Mouse (Mus musculus) ES-Bruce4 (cell line): ENCODE measurements around the gene Dhfr. TPM values are rescaled to one million over a fixed set of nuclear protein-coding genes. Genes with fewer than 3 reads are reported as not detected.
"Not testable (repeated sequence)": the region's sequence is repeated elsewhere in the genome, so short reads cannot be mapped to it uniquely, and the experiment has no call there.

Experiments used
- H3K27ac ChIP-seq: 2 replicates; pipeline ENCODE4 v1.5.1; 2012; ENCODE audit warnings: low read length, inconsistent platforms; ENCODE audit not compliant: insufficient read depth
- H3K27me3 ChIP-seq: 2 replicates; pipeline ENCODE4 v1.6.1; 2012; ENCODE audit warnings: mild to moderate bottlenecking, low read length, inconsistent platforms; ENCODE audit not compliant: control insufficient read depth, poor library complexity, insufficient read depth, severe bottlenecking
- H3K36me3 ChIP-seq: 2 replicates; pipeline ENCODE4 v1.6.1; 2012; ENCODE audit warnings: inconsistent platforms, mild to moderate bottlenecking, low read length, moderate library complexity; ENCODE audit not compliant: control insufficient read depth, poor library complexity, insufficient read depth, severe bottlenecking
- H3K4me1 ChIP-seq: one replicate; pipeline ENCODE4 v1.8.1; 2011; ENCODE audit warnings: low read length; ENCODE audit not compliant: control insufficient read depth, insufficient read depth
- H3K4me3 ChIP-seq: 2 replicates; pipeline ENCODE4 v1.5.1; 2011; ENCODE audit warnings: low read depth, mild to moderate bottlenecking, low read length
- H3K9ac ChIP-seq: 2 replicates; pipeline ENCODE4 v1.6.1; 2012; ENCODE audit warnings: low read depth, mild to moderate bottlenecking, inconsistent platforms; ENCODE audit not compliant: poor library complexity, severe bottlenecking
- H3K9me3 ChIP-seq: replicated peaks from 2 replicates; pipeline ENCODE4 v1.6.1; 2012; ENCODE audit warnings: mild to moderate bottlenecking, low read length, inconsistent platforms; ENCODE audit not compliant: control insufficient read depth, poor library complexity, insufficient read depth, severe bottlenecking
- CTCF ChIP-seq: IDR thresholded peaks from one replicate; pipeline ENCODE4 v1.8.1; 2011; ENCODE audit warnings: low read depth, low read length
- EP300 ChIP-seq: IDR thresholded peaks from 2 replicates; pipeline ENCODE4 v1.6.1; 2011; ENCODE audit warnings: low read depth, low read length; ENCODE audit not compliant: insufficient read depth
- POLR2A ChIP-seq: IDR thresholded peaks from one replicate; pipeline ENCODE4 v1.8.1; 2011; ENCODE audit warnings: low read length; ENCODE audit not compliant: insufficient read depth
- polyA plus RNA-seq: library from polyadenylated mRNA; stranded (reverse); fragments of >200 nt; gene quantifications from 2 replicates; pipeline ENCODE4 v1.2.4, GENCODE M21; 2011; ENCODE audit warnings: low read depth; ENCODE audit not compliant: missing spikeins, insufficient read depth, insufficient read length

Dhfr gene
- polyA plus RNA-seq, 1 experiment, result 21.3 TPM

DNA sequence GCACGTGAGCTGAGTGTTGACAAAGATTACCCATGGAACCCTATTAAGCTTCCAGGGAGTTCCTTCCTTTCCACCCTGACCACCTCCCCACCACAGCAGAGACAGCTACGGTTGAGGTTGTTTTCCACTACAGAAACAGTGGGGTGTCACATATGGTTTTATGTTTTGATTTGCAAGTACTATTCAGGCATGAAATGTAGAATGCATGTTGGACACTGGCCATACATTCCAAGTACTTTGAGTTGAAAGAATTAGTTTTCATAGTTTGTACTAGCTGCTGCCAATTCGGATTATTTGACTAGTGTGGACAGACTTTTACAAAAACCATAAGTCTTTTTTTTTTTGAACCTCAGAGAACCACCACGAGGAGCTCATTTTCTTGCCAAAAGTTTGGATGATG lies 10.8 kb downstream of the Dhfr start:
- no peaks in the 10 kb centered on the region for H3K4me1 ChIP-seq
- H3K36me3 ChIP-seq, result peaks cover 25% of the 10 kb centered on the region
- H3K27ac ChIP-seq, result no peak overlapping the region
- peaks cover 4% of the 10 kb centered on the region; the same call in 1 of the 2 replicates for H3K9me3 ChIP-seq
- TF ChIP-seq EP300 (no peak), POLR2A (no peak), CTCF (no peak)
- H3K27me3 ChIP-seq, result no peaks in the 10 kb centered on the region
- H3K9ac ChIP-seq, result no peak overlapping the region
- no peak overlapping the region for H3K4me3 ChIP-seq

DNA sequence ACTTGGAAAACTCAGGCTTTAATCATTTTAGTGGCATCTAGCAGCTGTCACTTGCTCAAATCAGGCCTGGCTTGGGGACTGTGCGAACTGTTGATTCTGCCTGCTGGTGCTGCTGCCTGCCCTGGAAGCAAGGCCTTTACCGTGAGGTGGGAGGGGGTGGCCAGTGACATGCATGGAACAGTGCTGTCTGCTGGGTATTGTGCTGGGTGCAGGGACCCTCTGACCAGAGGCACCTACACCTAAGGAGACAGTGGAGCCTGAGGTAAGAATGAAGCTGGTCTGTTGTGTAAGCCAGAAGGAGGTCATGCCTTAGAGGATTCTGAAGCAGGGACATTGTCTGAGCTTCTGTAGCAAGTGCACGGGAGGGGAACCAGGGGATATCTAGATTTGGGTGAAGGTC lies 16.3 kb downstream of the Dhfr start:
- Histone ChIP-seq H3K36me3 (peaks cover 18% of the 10 kb centered on the region), H3K9me3 (peaks cover 4% of the 10 kb centered on the region; the same call in 1 of the 2 replicates), H3K4me3 (no peak overlapping the region), H3K27me3 (no peaks in the 10 kb centered on the region), H3K9ac (no peak overlapping the region), H3K4me1 (no peaks in the 10 kb centered on the region), H3K27ac (no peak overlapping the region)
- TF ChIP-seq CTCF, result no peak

DNA sequence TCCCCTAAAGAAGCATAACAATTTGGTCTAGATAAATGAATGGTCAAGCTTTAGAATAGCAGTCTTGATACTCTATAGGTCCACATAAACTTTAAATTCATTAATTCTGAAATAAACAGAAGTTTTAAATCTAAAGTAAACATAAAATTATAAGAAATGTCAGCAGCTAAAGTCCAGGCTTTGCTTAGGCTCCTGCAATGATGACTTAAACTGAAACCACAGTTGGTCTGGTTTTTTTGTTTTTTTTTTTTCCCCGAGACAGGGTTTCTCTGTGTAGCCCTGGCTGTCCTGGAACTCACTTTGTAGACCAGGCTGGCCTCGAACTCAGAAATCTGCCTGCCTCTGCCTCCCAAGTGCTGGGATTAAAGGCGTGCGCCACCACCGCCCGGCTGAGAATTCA lies 16.9 kb downstream of the Dhfr start:
- not testable (repeated sequence) for H3K9ac ChIP-seq, H3K4me1 ChIP-seq, H3K9me3 ChIP-seq, H3K27ac ChIP-seq, H3K27me3 ChIP-seq, H3K4me3 ChIP-seq
- peaks cover 14% of the 10 kb centered on the region for H3K36me3 ChIP-seq

DNA sequence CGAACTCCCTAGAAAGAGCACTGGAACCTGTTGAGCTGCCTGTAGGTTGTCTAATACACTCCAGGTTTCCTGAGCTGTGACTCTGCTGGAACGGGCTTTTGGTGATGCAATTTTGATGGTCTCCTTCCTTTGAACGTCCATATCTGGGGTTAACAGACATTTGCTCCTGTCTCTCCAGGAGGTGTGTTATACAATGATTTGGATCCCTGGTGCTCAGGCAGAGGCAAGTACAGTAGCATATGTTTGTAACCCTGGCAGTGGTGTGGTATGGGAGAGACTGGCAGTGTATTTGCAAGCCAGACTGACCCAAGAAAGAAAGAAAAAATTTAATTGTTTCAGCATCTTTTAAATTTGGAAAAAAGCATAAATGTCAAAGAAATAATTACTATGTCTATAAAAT lies 32.8 kb downstream of the Dhfr start:
- H3K27ac ChIP-seq, result no peak overlapping the region
- H3K36me3 ChIP-seq, result peaks cover 8% of the 10 kb centered on the region
- TF ChIP-seq POLR2A (no peak), EP300 (no peak), CTCF (no peak)
- no peaks in the 10 kb centered on the region for H3K4me1 ChIP-seq
- no peak overlapping the region for H3K4me3 ChIP-seq
- no peaks in the 10 kb centered on the region for H3K9me3 ChIP-seq
- no peak overlapping the region for H3K9ac ChIP-seq
- no peaks in the 10 kb centered on the region for H3K27me3 ChIP-seq

DNA sequence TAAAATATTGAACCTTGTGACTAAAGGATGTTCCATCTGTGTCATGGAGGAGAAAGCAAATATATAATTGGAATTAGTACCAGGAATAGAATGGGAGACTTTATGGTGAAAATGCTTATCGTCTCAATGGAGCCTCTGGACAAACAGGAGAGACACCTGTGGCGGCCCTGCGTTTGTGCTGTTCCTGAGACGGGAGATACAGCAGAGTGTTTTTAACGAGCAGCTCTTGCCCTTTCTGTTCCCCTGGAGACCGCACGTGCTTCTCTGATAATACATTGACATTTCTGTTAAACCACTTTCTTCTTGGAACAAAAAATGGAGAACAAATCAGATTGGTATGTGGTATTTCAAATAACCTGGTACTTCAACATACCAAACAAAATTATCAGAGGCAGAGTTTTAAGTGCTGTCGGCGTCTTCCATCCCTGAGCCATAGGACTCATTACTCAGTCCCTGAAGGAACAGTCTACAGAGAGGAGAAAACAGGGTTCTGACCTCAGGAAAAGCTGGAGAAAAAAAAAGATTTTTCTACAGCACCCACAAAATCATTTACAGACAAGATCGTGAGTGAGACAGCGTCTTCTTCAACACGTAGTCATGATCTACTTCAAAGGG lies 38.6 kb downstream of the Dhfr start:
- no peaks in the 10 kb centered on the region for H3K4me1 ChIP-seq

DNA sequence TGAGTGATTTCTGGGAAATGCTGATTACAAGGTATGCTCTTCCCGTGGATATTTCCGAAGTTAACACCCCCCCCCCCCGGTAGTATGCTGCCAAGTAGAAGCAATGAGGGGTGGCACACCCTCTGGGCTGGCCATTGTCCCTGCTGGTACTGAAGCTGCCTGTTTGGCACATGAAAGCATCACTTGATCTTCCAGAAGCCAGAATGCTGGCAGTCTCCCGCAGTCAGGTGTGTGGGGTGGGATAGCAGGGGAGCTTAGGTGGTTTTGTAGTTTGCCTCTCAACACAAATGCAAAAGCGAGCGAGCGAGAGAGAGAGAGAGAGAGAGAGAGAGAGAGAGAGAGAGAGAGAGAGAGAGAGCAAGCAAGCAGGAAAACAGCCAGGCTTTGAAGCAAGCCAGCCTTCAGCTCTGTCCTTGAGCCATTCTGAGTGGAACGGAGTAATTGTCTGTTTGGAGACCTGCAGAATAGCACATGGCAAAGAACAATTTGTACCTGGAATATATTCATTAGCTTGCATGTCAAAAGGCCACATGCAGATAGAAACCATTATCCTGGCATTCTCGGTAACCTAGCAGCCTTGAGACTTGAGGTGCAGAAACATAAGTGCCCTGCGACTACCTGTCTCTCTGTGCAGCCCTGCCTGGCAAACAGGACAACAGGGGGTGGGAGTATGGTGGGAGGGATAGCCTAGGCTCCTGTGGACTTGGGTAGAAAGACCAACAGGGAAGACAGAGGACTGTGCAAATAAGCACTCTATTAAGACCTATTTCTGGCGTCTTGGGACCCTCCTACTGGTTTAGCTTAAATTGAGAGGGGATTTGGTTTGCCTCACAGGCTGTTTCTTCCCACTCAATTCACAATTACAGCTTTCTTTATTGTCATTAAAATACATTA lies 44.2 kb downstream of the Dhfr start:
- Histone ChIP-seq H3K4me1 (no peaks in the 10 kb centered on the region), H3K9ac (no peak overlapping the region), H3K4me3 (no peak overlapping the region), H3K27me3 (no peaks in the 10 kb centered on the region), H3K9me3 (no peaks in the 10 kb centered on the region), H3K27ac (no peak overlapping the region), H3K36me3 (no peaks in the 10 kb centered on the region)
- TF ChIP-seq EP300, result no peak
- no peak for TF ChIP-seq POLR2A
- TF ChIP-seq CTCF, result no peak

More for the DNA sequence above, 38.6 kb downstream of the Dhfr start:
- Histone ChIP-seq H3K9ac (no peak overlapping the region), H3K36me3 (no peaks in the 10 kb centered on the region), H3K9me3 (no peaks in the 10 kb centered on the region), H3K4me3 (no peak overlapping the region), H3K27ac (no peak overlapping the region), H3K27me3 (no peaks in the 10 kb centered on the region)
- TF ChIP-seq CTCF (no peak), POLR2A (no peak), EP300 (no peak)
